Mouse (Mus musculus) C2C12 (cell line): ENCODE results near the gene Mybpc3. TPM values are rescaled to one million over a fixed set of nuclear protein-coding genes. Genes with fewer than 3 reads are reported as not detected.
A peak's percentile ranks its signal among the peaks of the same experiment; 100 is the strongest.
"Not testable (repeated sequence)": the region's sequence is repeated elsewhere in the genome, so short reads cannot be mapped to it uniquely, and the experiment has no call there.

ENCODE experiments used
- H3K27me3 ChIP-seq: one replicate; pipeline ENCODE4 v1.6.1; 2011; ENCODE audit not compliant: control insufficient read depth, insufficient read depth, insufficient read length
- H3K36me3 ChIP-seq: one replicate; pipeline ENCODE4 v1.6.1; 2011; ENCODE audit not compliant: control insufficient read depth, insufficient read depth
- H3K4me3 ChIP-seq: one replicate; pipeline ENCODE4 v1.5.1; 2011; ENCODE audit warnings: mild to moderate bottlenecking, control low read depth; ENCODE audit not compliant: poor library complexity, insufficient read depth, severe bottlenecking
- H3K79me2 ChIP-seq: one replicate; pipeline ENCODE4 v1.6.1; 2011; ENCODE audit not compliant: control insufficient read depth, insufficient read depth
- H3K79me3 ChIP-seq: one replicate; pipeline ENCODE4 v1.6.1; 2011; ENCODE audit warnings: low read depth, control low read depth
- H3ac ChIP-seq: one replicate; pipeline ENCODE3; 2011; ENCODE audit warnings: low read depth; ENCODE audit not compliant: control insufficient read depth, insufficient read length
- CEBPB ChIP-seq: IDR thresholded peaks from one replicate; pipeline ENCODE4 v1.6.1; 2011; ENCODE audit warnings: low read depth, mild to moderate bottlenecking, control low read depth, moderate library complexity
- CTCF ChIP-seq: IDR thresholded peaks from one replicate; pipeline ENCODE4 v1.5.1; 2011; ENCODE audit not compliant: control insufficient read depth, insufficient read depth, insufficient read length
- FOSL1 ChIP-seq: IDR thresholded peaks from one replicate; pipeline ENCODE4 v1.8.0; 2011; ENCODE audit warnings: mild to moderate bottlenecking, low read length; ENCODE audit not compliant: poor library complexity, insufficient read depth, severe bottlenecking
- MAX ChIP-seq: IDR thresholded peaks from one replicate; pipeline ENCODE4 v1.6.1; 2011; ENCODE audit warnings: mild to moderate bottlenecking, control low read depth
- MYOD1 ChIP-seq: IDR thresholded peaks from one replicate; pipeline ENCODE4 v1.6.1; 2011; ENCODE audit warnings: low read depth; ENCODE audit not compliant: control insufficient read depth, insufficient read length
- MYOG ChIP-seq: IDR thresholded peaks from one replicate; pipeline ENCODE4 v1.6.1; 2011; ENCODE audit not compliant: control insufficient read depth, insufficient read length; ENCODE audit errors: extremely low read depth
- USF1 ChIP-seq: IDR thresholded peaks from one replicate; pipeline ENCODE4 v1.6.1; 2011; ENCODE audit warnings: low read depth, mild to moderate bottlenecking, control low read depth, moderate library complexity
- polyA plus RNA-seq: library from polyadenylated mRNA; unstranded; fragments of >200 nt; fragmentation: generic; extraction: Trizol; gene quantifications from one replicate; pipeline ENCODE4 v1.2.1, GENCODE M21; 2012; ENCODE audit warnings: missing spikeins

Mybpc3 gene
- polyA plus RNA-seq, 1 experiment, result not detected

DNA sequence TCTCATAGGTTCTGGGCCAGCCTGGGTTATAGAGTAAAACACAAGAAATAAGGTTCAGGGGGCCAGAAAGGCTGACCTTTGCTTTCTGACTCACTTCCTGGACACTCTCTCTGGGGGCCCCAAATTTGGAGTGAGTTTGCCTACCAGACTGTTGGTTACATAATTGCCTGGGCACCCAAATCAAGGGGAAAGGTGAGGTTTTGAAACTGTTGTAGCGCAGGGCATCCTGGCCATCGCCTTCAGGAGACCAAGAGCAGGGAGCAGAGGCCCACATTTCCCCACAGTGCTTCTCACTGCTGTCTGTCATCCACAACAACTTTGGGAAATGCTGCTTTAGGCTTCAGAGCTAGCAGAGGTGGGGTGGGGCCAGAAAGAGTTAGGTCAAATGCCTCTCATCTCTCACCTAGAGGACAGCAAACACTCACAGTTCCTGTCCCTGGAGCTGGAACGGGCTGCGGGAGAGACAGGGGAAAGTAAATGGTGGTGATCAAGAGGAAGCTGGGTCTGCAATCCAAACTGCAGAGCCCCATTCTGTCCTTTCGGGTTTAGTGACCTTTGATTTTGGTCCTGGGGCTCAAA is 8.0 kb upstream of the Mybpc3 start:
- no peaks in the 10 kb centered on the region for H3K79me2 ChIP-seq
- H3K36me3 ChIP-seq, result no peaks in the 10 kb centered on the region
- H3K27me3 ChIP-seq, result peaks cover 3% of the 10 kb centered on the region
- TF ChIP-seq MYOG, result no peak
- TF ChIP-seq CTCF, result no peak
- no peak for TF ChIP-seq CEBPB
- no peak for TF ChIP-seq MAX
- no peak for TF ChIP-seq FOSL1
- TF ChIP-seq MYOD1, result no peak
- TF ChIP-seq USF1, result no peak
- H3ac ChIP-seq, result no peak overlapping the region
- no peak overlapping the region for H3K4me3 ChIP-seq
- H3K79me3 ChIP-seq, result no peaks in the 10 kb centered on the region

DNA sequence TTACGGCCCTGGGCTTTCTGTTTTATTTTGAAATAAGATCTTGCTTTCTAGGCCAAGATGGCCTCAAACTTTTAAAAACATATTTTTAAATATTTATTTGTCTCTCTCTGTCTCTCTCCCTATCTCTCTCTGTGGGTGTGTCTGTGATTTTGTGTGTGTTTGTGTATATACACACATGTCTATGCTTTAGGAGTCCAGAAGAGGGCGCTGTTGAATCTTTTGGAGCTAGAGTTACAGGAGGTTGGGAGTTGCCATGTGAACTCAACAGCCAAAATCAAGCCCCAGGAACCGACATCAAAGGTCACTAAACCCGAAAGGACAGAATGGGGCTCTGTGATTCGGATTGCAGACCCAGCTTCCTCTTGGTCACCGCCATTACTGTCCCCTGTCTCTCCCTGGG is 7.5 kb upstream of the Mybpc3 start:
- Histone ChIP-seq H3K79me3 (no peaks in the 10 kb centered on the region), H3K27me3 (peaks cover 3% of the 10 kb centered on the region), H3K4me3 (no peak overlapping the region), H3K79me2 (no peaks in the 10 kb centered on the region), H3K36me3 (no peaks in the 10 kb centered on the region), H3ac (no peak overlapping the region)
- TF ChIP-seq FOSL1 (no peak), MYOG (no peak), USF1 (no peak), MYOD1 (no peak), CTCF (no peak), MAX (no peak), CEBPB (no peak)

DNA sequence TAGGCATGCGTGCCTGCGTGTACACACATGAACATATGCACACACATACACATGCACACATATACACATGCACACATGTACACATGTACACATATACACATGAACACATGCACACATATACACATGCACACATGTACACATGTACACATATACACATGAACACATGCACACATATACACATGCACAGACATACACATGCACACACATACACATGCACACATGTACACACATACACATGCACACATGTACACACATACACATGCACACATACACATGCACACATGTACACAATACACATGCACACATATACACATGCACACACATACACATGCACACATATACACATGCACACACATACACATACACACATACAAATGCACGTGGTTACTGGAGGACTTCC is 6.1 kb upstream of the Mybpc3 start:
- H3K79me3 ChIP-seq, H3K36me3 ChIP-seq, H3K79me2 ChIP-seq, H3K4me3 ChIP-seq, H3ac ChIP-seq, H3K27me3 ChIP-seq: not testable (repeated sequence)

DNA sequence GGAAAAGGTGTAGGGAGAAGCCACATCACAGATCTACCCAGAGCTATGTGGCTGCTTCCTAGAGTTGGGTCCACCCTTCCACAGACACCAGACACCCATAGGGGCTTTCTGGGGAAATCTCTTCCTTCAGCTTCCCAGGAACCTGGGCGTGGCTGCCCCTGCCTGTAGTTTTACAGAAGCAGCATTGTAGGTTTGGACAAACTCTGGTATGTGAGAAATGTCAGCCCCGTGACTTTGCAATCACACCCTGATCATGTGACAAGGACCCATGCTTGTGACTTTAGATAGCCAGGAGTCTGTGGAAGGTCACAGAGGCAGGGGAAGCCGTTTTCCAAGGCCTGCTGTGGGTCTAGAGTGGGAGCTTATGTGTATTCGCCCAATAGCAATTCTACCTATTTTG is 5.5 kb upstream of the Mybpc3 start:
- H3K36me3 ChIP-seq, result no peaks in the 10 kb centered on the region

DNA sequence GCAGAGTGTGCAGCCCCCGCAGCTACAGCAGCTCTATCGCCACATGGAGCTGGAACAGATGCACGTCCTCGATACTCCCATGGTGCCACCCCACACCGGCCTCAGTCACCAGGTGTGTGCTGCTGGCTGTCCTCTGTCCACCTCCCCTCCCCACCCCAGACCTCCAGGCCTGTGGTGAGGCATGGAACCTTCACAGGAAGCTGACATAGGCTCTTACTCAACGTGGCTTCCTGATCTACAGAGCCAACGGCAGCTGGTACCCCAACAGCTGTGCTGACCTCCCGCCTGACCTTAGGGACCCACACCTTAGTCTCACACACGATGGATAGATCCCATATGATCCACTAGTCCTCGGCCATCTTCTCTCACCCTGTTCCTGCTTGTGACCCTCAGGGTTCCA is 4.6 kb upstream of the Mybpc3 start:
- no peaks in the 10 kb centered on the region for H3K79me3 ChIP-seq
- no peak overlapping the region for H3K4me3 ChIP-seq
- H3K36me3 ChIP-seq, result no peaks in the 10 kb centered on the region
- no peaks in the 10 kb centered on the region for H3K79me2 ChIP-seq
- H3ac ChIP-seq, result no peak overlapping the region
- peaks cover 5% of the 10 kb centered on the region for H3K27me3 ChIP-seq
- no peak for TF ChIP-seq CEBPB
- no peak for TF ChIP-seq FOSL1
- no peak for TF ChIP-seq USF1
- no peak for TF ChIP-seq MYOD1
- no peak for TF ChIP-seq CTCF
- TF ChIP-seq MYOG, result no peak
- TF ChIP-seq MAX, result no peak

More for the DNA sequence above, 5.5 kb upstream of the Mybpc3 start:
- Histone ChIP-seq H3K27me3 (peaks cover 2% of the 10 kb centered on the region), H3K4me3 (no peak overlapping the region), H3ac (no peak overlapping the region), H3K79me3 (no peaks in the 10 kb centered on the region), H3K79me2 (no peaks in the 10 kb centered on the region)
- no peak for TF ChIP-seq FOSL1
- peak; percentile 46 for TF ChIP-seq USF1

DNA sequence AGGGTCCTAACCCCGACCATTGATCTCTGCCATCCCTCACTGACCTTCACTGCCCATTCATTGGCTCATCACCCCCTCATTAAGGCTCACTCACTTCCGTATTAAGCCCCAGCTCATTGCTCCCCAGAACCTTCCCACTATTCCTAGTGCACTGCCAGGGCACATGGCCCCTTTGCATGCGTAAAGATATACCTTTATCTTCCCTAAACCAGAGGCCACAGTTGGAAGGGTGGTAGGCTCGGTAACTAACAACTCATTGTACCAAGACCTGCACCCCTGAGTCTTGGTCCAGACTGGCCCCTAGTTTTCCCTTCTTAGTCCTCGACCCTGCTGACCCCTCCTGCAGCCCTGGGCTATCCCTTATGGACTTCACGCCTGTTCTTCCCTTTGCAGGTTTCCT is 4.1 kb upstream of the Mybpc3 start:
- Histone ChIP-seq H3K4me3 (no peak overlapping the region), H3K79me3 (no peaks in the 10 kb centered on the region), H3K36me3 (no peaks in the 10 kb centered on the region), H3K79me2 (no peaks in the 10 kb centered on the region), H3K27me3 (peaks cover 6% of the 10 kb centered on the region), H3ac (no peak overlapping the region)
- TF ChIP-seq MYOG (no peak), MYOD1 (no peak), CTCF (no peak), CEBPB (no peak), USF1 (no peak), FOSL1 (no peak), MAX (no peak)
